Mouse (Mus musculus) spleen, adult 2 months (tissue): ENCODE data around the gene Cct2. TPM values are rescaled to one million over a fixed set of nuclear protein-coding genes. Genes with fewer than 3 reads are reported as not detected.

Experiments used
- DNase-seq, 2 experiments: peaks; one replicate each; pipeline versions ENCODE4 v3.0.0 to v3.0.0-alpha.2; 2012 to 2021; ENCODE audit warnings: low spot score in 2 of 2, low read depth in 1 of 2
- H3K27ac ChIP-seq: fragments of 200-500 bp; 2 replicates; pipeline ENCODE4 v1.5.1; 2012; ENCODE audit warnings: low read length, inconsistent platforms; ENCODE audit not compliant: insufficient read depth
- H3K27me3 ChIP-seq: fragments of 200-500 bp; 2 replicates; pipeline ENCODE4 v1.6.1; 2012; ENCODE audit warnings: mild to moderate bottlenecking, moderate library complexity, low read length, inconsistent platforms; ENCODE audit not compliant: control insufficient read depth, insufficient read depth
- H3K36me3 ChIP-seq: fragments of 200-500 bp; 2 replicates; pipeline ENCODE4 v1.6.1; 2012; ENCODE audit warnings: mild to moderate bottlenecking, low read length, inconsistent platforms; ENCODE audit not compliant: control insufficient read depth, insufficient read depth
- H3K4me1 ChIP-seq: fragments of 200-500 bp; 2 replicates; pipeline ENCODE4 v1.6.1; 2011; ENCODE audit warnings: inconsistent platforms; ENCODE audit not compliant: control insufficient read depth, insufficient read depth, insufficient read length
- H3K4me3 ChIP-seq: fragments of 200-500 bp; 2 replicates; pipeline ENCODE4 v1.5.1; 2011; ENCODE audit warnings: mild to moderate bottlenecking, inconsistent platforms; ENCODE audit not compliant: insufficient read depth, insufficient read length; ENCODE audit errors: extremely low read depth
- CTCF ChIP-seq: fragments of 200-500 bp; IDR thresholded peaks from 2 replicates; pipeline ENCODE4 v1.5.1; 2011; ENCODE audit warnings: mild to moderate bottlenecking, inconsistent platforms; ENCODE audit not compliant: insufficient read depth, insufficient read length, insufficient replicate concordance; ENCODE audit errors: extremely low read depth
- POLR2A ChIP-seq: fragments of 200-500 bp; IDR thresholded peaks from 2 replicates; pipeline ENCODE4 v1.6.1; 2011; ENCODE audit warnings: low read depth, low read length, inconsistent platforms
- WGBS: fragments of 180-500 bp; shearing (Covaris S2); methylation state at CpG from one replicate; pipeline ENCODE4 v1.1.7; 2018; 5-methylcytosine and 5-hydroxymethylcytosine counted together
- polyA plus RNA-seq: library from polyadenylated mRNA; depleted of rRNA; stranded (reverse); fragments of >200 nt; gene quantifications from 2 replicates; pipeline ENCODE4 v1.2.3, GENCODE M21; 2012; rRNA removed

Gene Cct2
- polyA plus RNA-seq = 45.7 and 47.5 TPM in 2 replicates

- TF ChIP-seq CTCF = no peak
- peak; percentile 53 for TF ChIP-seq POLR2A
- peaks cover 27% of the 10 kb centered on the region for H3K36me3 ChIP-seq
- peak; percentile 89 to 93 for DNase-seq
- no peaks in the 10 kb centered on the region; the same call in 1 of the 2 replicates for H3K4me1 ChIP-seq
- no peaks in the 10 kb centered on the region for H3K27me3 ChIP-seq
- peak within 1 kb of the TSS; percentile 99 for H3K4me3 ChIP-seq
- H3K27ac ChIP-seq = peak within 1 kb of the TSS; percentile 90
- under 1% methylated on average over 68 of the region's 68 CpGs for WGBS
Observed at GRCm38 (mm10) chr10:117063254-117064021, at the start of gene Cct2. Gene Cct2, minus strand, starts transcription at chr10:117063814.

- H3K4me3 ChIP-seq = no peak overlapping the region
- TF ChIP-seq POLR2A (no peak), CTCF (no peak)
- no peaks in the 10 kb centered on the region for H3K27me3 ChIP-seq
- 12% methylated on average over 2 of the region's 2 CpGs for WGBS
- H3K27ac ChIP-seq = no peak overlapping the region
- peak; percentile 15 to 19 for DNase-seq
- no peaks in the 10 kb centered on the region for H3K36me3 ChIP-seq
- H3K4me1 ChIP-seq = peaks cover 11% of the 10 kb centered on the region; the same call in 1 of the 2 replicates
Observed at GRCm38 (mm10) chr10:117112545-117112944, 48.9 kb upstream of the Cct2 start.

GRCm38 (mm10) chr10:117111455-117111854 is 47.8 kb upstream of the Cct2 start:
- no peak overlapping the region for H3K27ac ChIP-seq
- DNase-seq = no peak

GRCm38 (mm10) chr10:117110271-117110670 is 46.7 kb upstream of the Cct2 start:
- Histone ChIP-seq H3K4me3 (no peak overlapping the region), H3K4me1 (peaks cover 6% of the 10 kb centered on the region; the same call in 1 of the 2 replicates), H3K27ac (no peak overlapping the region), H3K36me3 (no peaks in the 10 kb centered on the region), H3K27me3 (no peaks in the 10 kb centered on the region)
- TF ChIP-seq CTCF = no peak
- no peak for TF ChIP-seq POLR2A
- DNase-seq = no peak
- WGBS = 17% methylated on average over 3 of the region's 3 CpGs

More at GRCm38 (mm10) chr10:117111455-117111854, 47.8 kb upstream of the Cct2 start:
- TF ChIP-seq CTCF (no peak), POLR2A (no peak)
- peaks cover 11% of the 10 kb centered on the region; the same call in 1 of the 2 replicates for H3K4me1 ChIP-seq
- H3K36me3 ChIP-seq = no peaks in the 10 kb centered on the region
- H3K27me3 ChIP-seq = no peaks in the 10 kb centered on the region
- 66% methylated on average over 7 of the region's 7 CpGs for WGBS
- H3K4me3 ChIP-seq = no peak overlapping the region

GRCm38 (mm10) chr10:117106686-117107085 is 43.1 kb upstream of the Cct2 start:
- 41% methylated on average over 3 of the region's 3 CpGs for WGBS
- no peak for DNase-seq
- Histone ChIP-seq H3K36me3 (no peaks in the 10 kb centered on the region), H3K4me3 (no peak overlapping the region), H3K27me3 (no peaks in the 10 kb centered on the region), H3K4me1 (peaks cover 14% of the 10 kb centered on the region; the same call in 1 of the 2 replicates), H3K27ac (no peak overlapping the region)
- TF ChIP-seq CTCF (no peak), POLR2A (no peak)

- TF ChIP-seq CTCF = no peak
- TF ChIP-seq POLR2A = no peak
- Histone ChIP-seq H3K36me3 (no peaks in the 10 kb centered on the region), H3K27me3 (no peaks in the 10 kb centered on the region), H3K4me1 (peaks cover 14% of the 10 kb centered on the region; the same call in 1 of the 2 replicates), H3K4me3 (no peak overlapping the region), H3K27ac (no peak overlapping the region)
- no peak for DNase-seq
- WGBS = 49% methylated on average over 4 of the region's 4 CpGs
Observed at GRCm38 (mm10) chr10:117106244-117106643, 42.6 kb upstream of the Cct2 start.

GRCm38 (mm10) chr10:117105015-117105414 is 41.4 kb upstream of the Cct2 start:
- WGBS = 61% methylated on average over 4 of the region's 4 CpGs
- Histone ChIP-seq H3K27ac (no peak overlapping the region), H3K27me3 (no peaks in the 10 kb centered on the region), H3K36me3 (no peaks in the 10 kb centered on the region), H3K4me1 (peaks cover 11% of the 10 kb centered on the region; the same call in 1 of the 2 replicates), H3K4me3 (no peak overlapping the region)
- DNase-seq = no peak
- TF ChIP-seq CTCF = no peak
- no peak for TF ChIP-seq POLR2A
